Mouse (Mus musculus): Measurements from ENCODE around the gene Alk. TPM values are rescaled to one million over a fixed set of nuclear protein-coding genes. Genes with fewer than 3 reads are reported as not detected.

The Alk gene
- polyA plus RNA-seq, 1 experiment = not detected

GRCm38 (mm10) chr17:72039176-72039948 lies 565.1 kb downstream of the Alk start:
- Histone ChIP-seq H3K4me1 (ENCODE audit: control insufficient read depth, insufficient read depth, insufficient read length, low read length) (no peaks in the 10 kb centered on the region), H3K27ac (replicated peaks; ENCODE audit: low read depth, low read length) (no peak overlapping the region), H3K4me3 (ENCODE audit: insufficient read depth, low read depth, low read length) (no peak overlapping the region)

GRCm38 (mm10) chr17:72038371-72038770 lies 566.1 kb downstream of the Alk start:
- Histone ChIP-seq H3K4me3 (ENCODE audit: insufficient read depth, low read depth, low read length) (no peak overlapping the region), H3K27ac (replicated peaks; ENCODE audit: low read depth, low read length) (no peak overlapping the region), H3K4me1 (ENCODE audit: control insufficient read depth, insufficient read depth, insufficient read length, low read length) (no peaks in the 10 kb centered on the region)

GRCm38 (mm10) chr17:72030672-72031071 lies 573.8 kb downstream of the Alk start:
- no peak overlapping the region for H3K27ac ChIP-seq (replicated peaks; ENCODE audit: low read depth, low read length)
- no peaks in the 10 kb centered on the region for H3K4me1 ChIP-seq (ENCODE audit: control insufficient read depth, insufficient read depth, insufficient read length, low read length)
- no peak overlapping the region for H3K4me3 ChIP-seq (ENCODE audit: insufficient read depth, low read depth, low read length)

DNA sequence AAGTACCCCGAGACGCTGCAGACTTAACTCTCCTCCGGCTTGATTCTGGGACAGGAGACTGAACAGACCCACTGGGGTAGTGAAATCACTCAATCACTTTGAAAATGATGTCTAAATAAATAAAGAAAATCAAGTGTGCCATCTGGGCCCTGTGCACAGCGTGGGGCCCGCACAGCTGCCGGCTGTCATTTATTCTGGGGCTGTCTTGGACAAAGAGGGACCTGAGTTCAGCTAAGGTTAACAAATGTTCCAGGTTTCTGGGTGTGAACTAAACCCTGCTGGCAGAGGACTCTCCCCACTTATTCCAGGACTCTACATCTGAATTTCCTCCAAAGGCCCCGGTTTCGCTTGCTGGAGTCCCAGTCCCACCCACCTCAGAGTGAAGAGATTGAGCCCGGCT lies 581.1 kb downstream of the Alk start:
- no peak overlapping the region for H3K4me3 ChIP-seq (ENCODE audit: insufficient read depth, low read depth, low read length)
- H3K4me1 ChIP-seq (ENCODE audit: control insufficient read depth, insufficient read depth, insufficient read length, low read length) = peaks cover 7% of the 10 kb centered on the region
- no peak overlapping the region for H3K27ac ChIP-seq (replicated peaks; ENCODE audit: low read depth, low read length)

DNA sequence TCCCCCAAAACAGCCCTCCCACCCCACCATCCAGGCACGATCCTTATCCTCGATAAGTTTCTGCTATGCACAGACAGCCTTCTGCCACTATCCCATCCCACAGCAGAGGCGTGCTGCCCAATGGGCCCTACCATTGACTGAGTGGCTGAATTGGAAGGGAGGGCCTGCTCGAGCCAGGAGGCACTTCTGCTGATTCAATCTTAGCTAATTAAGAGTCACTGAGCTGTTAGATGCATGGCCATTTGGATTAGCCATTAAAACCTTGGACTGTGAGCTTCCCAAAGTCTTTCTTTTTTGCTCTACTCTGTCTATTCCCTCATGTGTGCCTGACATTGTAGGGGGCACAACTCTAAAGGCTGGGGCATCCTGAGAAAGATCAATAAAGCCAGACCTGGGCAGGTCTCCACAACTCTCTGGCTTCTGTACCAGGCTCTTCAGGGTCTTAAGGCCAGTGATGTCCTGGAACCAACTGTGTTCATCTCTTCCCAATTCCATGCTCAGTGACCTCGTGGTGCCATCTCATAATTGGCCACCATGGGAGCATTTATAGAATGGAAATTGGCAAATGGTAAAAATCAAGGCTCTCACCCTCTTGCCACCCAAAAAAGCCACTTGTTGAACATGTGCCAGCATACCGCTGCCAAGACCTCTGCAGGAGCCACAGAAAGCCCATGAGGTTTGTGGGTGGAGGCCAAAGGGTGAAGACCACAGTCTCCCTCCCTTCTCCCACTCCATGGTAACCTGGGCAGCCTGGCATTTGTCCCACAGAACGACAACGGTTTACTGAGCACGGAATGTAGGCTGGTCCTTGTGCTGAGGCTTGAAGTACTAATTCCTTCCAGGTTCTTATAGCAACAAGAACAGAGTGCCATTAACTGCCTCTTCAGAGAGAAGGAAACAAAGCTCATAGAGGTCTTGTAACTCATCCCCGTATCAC lies 582.4 kb downstream of the Alk start:
- peaks cover 7% of the 10 kb centered on the region for H3K4me1 ChIP-seq (ENCODE audit: control insufficient read depth, insufficient read depth, insufficient read length, low read length)
- H3K27ac ChIP-seq (replicated peaks; ENCODE audit: low read depth, low read length) = no peak overlapping the region
- H3K4me3 ChIP-seq (ENCODE audit: insufficient read depth, low read depth, low read length) = no peak overlapping the region

DNA sequence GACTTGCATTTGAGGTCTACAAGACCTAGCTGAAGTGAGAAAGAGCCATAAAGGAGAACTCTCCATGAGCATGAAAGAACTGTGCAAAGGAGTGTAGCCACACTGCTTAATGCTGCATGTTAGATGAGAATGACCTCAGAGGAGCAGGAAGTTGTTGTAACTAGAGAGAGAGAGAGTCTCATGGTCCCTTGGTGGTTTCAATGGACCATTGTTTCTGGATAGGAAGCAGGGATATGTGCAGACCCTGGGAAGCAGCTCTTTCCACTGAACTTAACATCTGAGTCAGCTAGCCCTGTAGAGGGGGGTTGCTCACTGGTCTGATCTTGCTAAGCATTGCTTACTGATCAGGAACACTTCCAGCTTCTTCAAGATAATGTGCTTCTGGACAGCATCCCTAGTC lies 587.1 kb downstream of the Alk start:
- Histone ChIP-seq H3K4me3 (ENCODE audit: insufficient read depth, low read depth, low read length) (no peak overlapping the region), H3K4me1 (ENCODE audit: control insufficient read depth, insufficient read depth, insufficient read length, low read length) (peaks cover under 1% of the 10 kb centered on the region; the same call in 1 of the 2 replicates), H3K27ac (replicated peaks; ENCODE audit: low read depth, low read length) (no peak overlapping the region)

DNA sequence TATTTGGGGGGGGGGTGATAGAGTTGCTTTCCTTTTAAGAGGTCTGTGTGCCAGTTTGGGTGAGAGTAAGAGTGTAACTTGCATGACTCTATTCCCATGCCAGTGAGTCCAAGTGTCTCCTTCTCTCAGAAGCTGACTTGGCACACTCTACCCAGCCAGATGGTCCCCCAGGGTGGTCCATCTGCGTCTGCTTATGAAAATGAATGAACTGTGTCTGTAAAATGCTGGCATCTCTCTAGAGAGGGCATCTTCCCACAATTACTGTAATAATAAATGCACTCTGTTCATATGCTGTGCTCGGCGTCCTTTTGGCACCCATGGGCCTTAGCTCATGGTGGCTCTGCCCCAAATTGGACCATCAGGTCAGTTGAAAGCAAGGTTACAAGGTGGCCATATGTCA lies 589.2 kb downstream of the Alk start:
- Histone ChIP-seq H3K27ac (replicated peaks; ENCODE audit: low read depth, low read length) (no peak overlapping the region), H3K4me3 (ENCODE audit: insufficient read depth, low read depth, low read length) (no peak overlapping the region), H3K4me1 (ENCODE audit: control insufficient read depth, insufficient read depth, insufficient read length, low read length) (no peaks in the 10 kb centered on the region)

- Histone ChIP-seq H3K4me3 (ENCODE audit: insufficient read depth, low read depth, low read length) (no peak overlapping the region), H3K4me1 (ENCODE audit: control insufficient read depth, insufficient read depth, insufficient read length, low read length) (no peaks in the 10 kb centered on the region), H3K27ac (replicated peaks; ENCODE audit: low read depth, low read length) (no peak overlapping the region)
Observed at GRCm38 (mm10) chr17:72012775-72013174, 591.7 kb downstream of the Alk start.

- Histone ChIP-seq H3K27ac (replicated peaks; ENCODE audit: low read depth, low read length) (no peak overlapping the region), H3K4me3 (ENCODE audit: insufficient read depth, low read depth, low read length) (no peak overlapping the region), H3K4me1 (ENCODE audit: control insufficient read depth, insufficient read depth, insufficient read length, low read length) (no peaks in the 10 kb centered on the region)
Observed at GRCm38 (mm10) chr17:72009836-72010235, 594.6 kb downstream of the Alk start.

DNA sequence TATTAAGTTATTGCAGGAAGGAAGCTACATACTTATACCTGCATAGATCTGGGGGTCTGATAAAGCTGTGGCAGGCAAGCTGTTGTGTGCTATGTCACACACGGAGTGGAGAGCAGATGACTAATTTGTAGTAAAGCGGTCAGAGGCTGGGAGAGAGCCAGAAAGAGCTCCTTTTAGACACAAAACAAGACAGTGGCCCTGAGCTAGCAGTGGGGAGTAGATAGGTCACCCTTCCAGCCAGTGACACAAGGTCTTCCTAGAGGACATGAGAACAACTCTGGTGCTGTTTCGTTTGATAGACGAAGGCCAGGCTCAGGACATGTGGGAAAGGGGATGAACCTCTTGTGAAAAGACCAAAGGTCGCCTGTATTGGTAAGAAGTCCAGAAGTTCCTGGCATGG lies 596.0 kb downstream of the Alk start:
- no peak overlapping the region for H3K4me3 ChIP-seq (ENCODE audit: insufficient read depth, low read depth, low read length)
- H3K4me1 ChIP-seq (ENCODE audit: control insufficient read depth, insufficient read depth, insufficient read length, low read length) = no peaks in the 10 kb centered on the region
- no peak overlapping the region for H3K27ac ChIP-seq (replicated peaks; ENCODE audit: low read depth, low read length)

DNA sequence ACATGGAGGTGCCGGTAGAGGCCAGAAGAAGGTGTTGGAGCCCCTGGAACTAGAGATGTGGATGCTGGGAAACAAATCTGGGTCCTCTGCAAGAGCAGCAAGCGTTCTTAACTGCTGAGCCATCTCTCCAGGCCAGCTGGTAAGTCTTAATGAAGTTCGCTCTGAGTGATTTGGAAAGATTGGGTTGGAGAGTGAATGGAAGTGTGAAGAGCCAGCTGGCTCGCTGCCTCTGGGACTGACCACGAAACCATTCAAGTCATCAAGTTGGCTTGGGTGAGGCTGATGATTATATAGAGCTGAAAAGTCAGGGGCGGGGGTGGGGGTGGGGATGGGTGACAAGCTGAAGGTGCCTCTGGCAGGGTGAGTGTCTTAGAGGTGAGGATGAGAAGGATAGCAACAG lies 599.1 kb downstream of the Alk start:
- no peak overlapping the region for H3K4me3 ChIP-seq (ENCODE audit: insufficient read depth, low read depth, low read length)
- H3K4me1 ChIP-seq (ENCODE audit: control insufficient read depth, insufficient read depth, insufficient read length, low read length) = no peaks in the 10 kb centered on the region
- H3K27ac ChIP-seq (replicated peaks; ENCODE audit: low read depth, low read length) = no peak overlapping the region

GRCm38 (mm10) chr17:71999527-72000482 lies 604.6 kb downstream of the Alk start:
- H3K27ac ChIP-seq (replicated peaks; ENCODE audit: low read depth, low read length) = no peak overlapping the region
- H3K4me1 ChIP-seq (ENCODE audit: control insufficient read depth, insufficient read depth, insufficient read length, low read length) = no peaks in the 10 kb centered on the region

DNA sequence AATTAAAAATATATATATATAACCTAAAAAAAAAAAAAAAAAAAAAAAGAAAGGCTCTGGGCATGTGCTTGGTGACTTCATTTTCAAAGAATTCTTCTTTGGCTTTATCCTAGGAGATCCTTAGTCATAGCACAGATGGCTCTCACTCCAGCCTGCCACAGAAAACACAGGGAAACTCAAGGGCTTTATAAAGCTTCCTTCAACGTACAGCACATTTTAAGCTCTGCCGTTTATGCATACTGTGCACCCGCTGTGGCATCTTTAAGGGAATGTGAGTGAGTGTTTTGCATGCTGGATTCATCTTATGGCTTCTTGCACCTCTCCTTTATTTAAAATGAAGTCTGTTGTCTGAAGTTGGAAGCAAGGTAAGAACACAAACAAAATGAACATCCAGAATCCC lies 606.7 kb downstream of the Alk start:
- Histone ChIP-seq H3K27ac (replicated peaks; ENCODE audit: low read depth, low read length) (no peak overlapping the region), H3K4me1 (ENCODE audit: control insufficient read depth, insufficient read depth, insufficient read length, low read length) (no peaks in the 10 kb centered on the region), H3K4me3 (ENCODE audit: insufficient read depth, low read depth, low read length) (no peak overlapping the region)

More at GRCm38 (mm10) chr17:71999527-72000482, 604.6 kb downstream of the Alk start:
- no peak overlapping the region for H3K4me3 ChIP-seq (ENCODE audit: insufficient read depth, low read depth, low read length)

DNA sequence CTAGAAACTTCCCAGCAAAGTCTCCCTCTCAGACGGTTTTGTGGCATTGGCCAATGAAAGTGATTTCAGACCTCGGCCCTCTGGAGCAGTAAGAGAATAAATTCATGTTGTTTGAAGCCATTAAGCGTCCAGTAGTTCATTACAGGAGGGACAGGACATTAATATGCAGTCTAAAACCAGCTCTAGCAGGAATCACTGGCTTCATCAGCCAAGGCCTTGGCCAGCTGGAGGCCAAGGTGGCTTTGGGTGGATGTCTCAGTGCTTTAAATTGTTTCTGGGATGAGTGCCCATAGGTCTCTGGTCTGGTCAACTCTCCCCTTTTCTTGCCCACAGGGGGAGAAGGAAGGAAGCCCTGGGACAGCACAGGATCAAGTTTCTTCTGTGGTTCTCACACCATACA lies 608.9 kb downstream of the Alk start:
- H3K27ac ChIP-seq (replicated peaks; ENCODE audit: low read depth, low read length) = no peak overlapping the region

DNA sequence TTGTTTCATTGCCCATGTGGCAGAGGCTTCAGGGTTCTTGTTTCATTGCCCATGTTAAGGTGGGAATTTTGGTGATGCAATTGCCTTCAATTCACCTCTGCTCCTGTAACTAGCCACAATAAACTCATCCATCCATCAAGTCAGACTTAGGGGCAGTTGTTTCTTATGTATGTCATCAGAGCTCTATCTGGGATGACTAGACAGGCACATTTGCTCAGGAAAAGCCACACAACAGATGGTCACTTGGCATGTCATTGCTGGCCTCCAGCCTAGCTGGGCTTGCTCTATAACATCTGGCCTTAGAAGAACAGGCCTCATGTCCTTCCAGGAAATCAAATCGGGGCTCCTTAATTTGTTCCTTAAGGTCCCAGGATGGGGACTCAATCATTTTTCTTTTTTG lies 610.3 kb downstream of the Alk start:
- no peak overlapping the region for H3K4me3 ChIP-seq (ENCODE audit: insufficient read depth, low read depth, low read length)
- H3K4me1 ChIP-seq (ENCODE audit: control insufficient read depth, insufficient read depth, insufficient read length, low read length) = no peaks in the 10 kb centered on the region
- H3K27ac ChIP-seq (replicated peaks; ENCODE audit: low read depth, low read length) = no peak overlapping the region

More for the DNA sequence above, 608.9 kb downstream of the Alk start:
- H3K4me3 ChIP-seq (ENCODE audit: insufficient read depth, low read depth, low read length) = no peak overlapping the region
- no peaks in the 10 kb centered on the region for H3K4me1 ChIP-seq (ENCODE audit: control insufficient read depth, insufficient read depth, insufficient read length, low read length)

Data from brown adipose tissue, adult 24 weeks (tissue).